Mouse (Mus musculus): ENCODE measurements at regions not wholly inside any gene's neighbourhood (a gene's known extent, or its start where the extent isn't known, plus 50 kb on each side); places are given as distances from the start of the nearest gene placed in this dataset.

- no peak for DNase-seq
Measured at GRCm38 (mm10) chr17:72782775-72783174, 53.5 kb upstream of the Ypel5 start.

DNA sequence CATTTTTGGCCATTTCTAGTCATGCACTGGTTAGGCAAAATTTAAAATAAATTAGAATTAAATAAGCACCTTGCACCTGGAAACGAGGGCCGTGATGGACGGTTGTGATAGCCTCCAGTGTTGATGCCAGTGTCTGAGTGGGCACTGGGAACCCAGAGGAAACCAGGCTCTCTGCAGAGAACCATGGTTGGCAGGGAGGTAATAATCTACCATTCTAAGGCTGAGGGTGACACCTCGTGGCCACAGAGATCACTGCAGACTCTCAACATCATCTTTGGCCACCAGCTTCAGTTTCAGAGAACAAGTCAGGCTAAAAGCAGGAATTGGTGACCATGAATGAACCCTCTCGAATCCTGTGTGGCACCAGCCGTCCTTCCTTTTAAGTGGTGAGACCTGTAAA is 54.5 kb upstream of the Ypel5 start:
- peak; percentile 61 for DNase-seq

DNA sequence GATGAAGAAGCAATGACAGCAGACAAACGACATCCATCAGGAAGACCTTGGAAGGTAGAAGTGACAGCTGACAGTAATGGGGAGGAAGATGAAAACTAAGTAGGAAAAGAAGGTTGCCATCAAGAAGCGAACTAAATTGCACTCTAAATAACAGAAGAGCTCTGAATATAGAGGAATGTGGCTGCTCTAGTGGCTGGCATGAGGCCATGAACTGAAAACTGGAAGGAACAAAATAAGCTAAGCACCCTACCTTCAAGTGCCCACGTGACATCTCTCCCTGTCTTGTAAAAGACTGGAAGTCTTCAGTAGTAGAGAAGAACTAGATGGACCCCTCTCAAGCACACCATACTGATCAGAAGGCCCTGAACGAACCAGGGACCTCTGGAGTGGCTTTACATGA is 68.0 kb upstream of the Ypel5 start:
- no peak for DNase-seq

DNA sequence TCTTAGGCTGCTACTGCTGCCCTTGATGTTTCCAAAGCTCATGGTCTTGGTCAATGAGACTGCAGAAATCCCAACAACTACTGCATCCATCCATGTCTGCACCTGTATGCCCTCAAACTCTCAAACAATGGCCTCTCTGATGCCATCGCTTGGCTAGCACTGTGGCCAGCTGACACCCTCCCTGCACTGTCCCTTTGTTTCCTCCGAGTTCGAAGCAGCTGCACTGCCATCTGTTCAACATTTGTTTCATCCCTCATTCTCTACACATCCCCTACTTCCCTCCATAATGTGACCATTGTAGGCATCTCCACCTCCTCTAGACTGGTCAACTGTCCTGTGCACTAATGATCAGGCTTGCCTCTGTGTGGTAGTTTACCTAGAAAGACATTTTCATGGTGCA is 75.3 kb upstream of the Ypel5 start:
- no peak for DNase-seq

- DNase-seq, result no peak
Measured at GRCm38 (mm10) chr17:72746411-72746810, 89.8 kb upstream of the Ypel5 start.

GRCm38 (mm10) chr17:72733006-72733405 is 103.2 kb upstream of the Ypel5 start:
- no peak for DNase-seq

GRCm38 (mm10) chr17:72731691-72732090 is 104.6 kb upstream of the Ypel5 start:
- DNase-seq, result no peak

GRCm38 (mm10) chr17:72731175-72731574 is 105.1 kb upstream of the Ypel5 start:
- DNase-seq, result no peak

- DNase-seq, result no peak
Measured at GRCm38 (mm10) chr17:72720753-72721152, 115.5 kb upstream of the Ypel5 start.

- DNase-seq, result no peak
Measured at GRCm38 (mm10) chr17:72719618-72720017, 115.2 kb upstream of the Alk start.

DNA sequence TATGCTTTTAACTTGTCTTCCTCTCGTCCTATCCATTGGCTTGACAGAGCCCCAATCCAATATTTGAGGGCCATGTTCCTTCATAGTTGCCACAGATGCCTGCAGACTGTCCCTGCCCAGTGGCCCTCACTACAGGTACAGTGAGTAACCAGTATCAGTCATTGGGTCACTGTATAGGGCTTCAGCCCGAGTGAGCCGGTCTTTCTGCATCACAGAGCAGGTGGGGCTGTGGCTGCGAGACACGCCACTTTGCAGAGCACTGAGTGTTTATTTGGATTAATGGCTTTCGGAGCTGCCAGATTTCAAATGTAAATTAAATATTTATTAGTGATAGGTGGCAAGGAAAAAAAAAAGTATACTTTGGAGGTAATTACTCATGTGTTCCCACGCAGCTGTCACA is 87.2 kb upstream of the Alk start:
- DNase-seq, result no peak

- DNase-seq, result no peak
Measured at GRCm38 (mm10) chr17:72689606-72690005, 85.2 kb upstream of the Alk start.

GRCm38 (mm10) chr17:72688800-72689199 is 84.4 kb upstream of the Alk start:
- no peak for DNase-seq

GRCm38 (mm10) chr17:72674658-72675057 is 70.2 kb upstream of the Alk start:
- DNase-seq, result no peak

DNA sequence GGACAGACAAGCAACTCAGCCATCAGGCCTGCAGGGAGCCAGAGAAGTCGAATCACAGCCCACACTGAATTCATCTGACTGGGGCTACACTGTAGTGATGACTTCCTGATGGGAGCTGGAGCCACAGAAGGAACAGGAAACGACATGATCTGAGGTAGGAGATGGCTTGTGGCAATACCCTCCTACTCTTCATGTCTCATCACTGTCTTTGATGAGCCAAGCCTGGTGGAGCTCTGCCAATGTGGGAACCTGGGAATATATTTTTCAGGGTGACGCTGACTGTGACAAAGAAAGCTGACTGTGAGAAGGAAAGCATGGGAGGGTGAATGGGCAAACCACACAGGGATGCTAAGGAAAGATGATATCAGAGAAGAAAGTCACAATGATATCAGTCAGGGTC is 67.6 kb upstream of the Alk start:
- DNase-seq, result no peak

- no peak for DNase-seq
Measured at GRCm38 (mm10) chr17:72666961-72667360, 62.5 kb upstream of the Alk start.

GRCm38 (mm10) chr17:72661678-72662077 is 57.3 kb upstream of the Alk start:
- DNase-seq, result no peak

GRCm38 (mm10) chr17:72658744-72659143 is 54.3 kb upstream of the Alk start:
- DNase-seq, result no peak

DNA sequence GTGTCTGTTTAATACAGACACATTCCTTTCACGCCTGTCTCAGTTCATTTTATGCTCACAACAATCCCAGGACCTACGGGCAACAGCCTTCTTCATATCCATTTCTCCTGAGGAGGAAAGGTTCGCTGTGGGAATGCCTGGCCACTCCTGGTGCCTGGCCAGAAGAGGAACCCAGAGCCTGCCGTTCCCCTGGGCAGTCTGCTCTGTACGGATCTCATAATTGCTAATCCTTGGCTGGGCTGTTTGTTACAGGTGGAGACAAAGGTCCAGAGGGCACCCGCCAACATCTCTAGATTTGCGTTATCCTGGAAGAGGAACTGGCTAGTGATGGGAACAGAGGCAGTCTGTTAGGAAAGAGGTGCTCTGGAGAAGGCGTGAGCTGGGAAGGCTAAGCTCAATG is 53.4 kb upstream of the Alk start:
- no peak for DNase-seq

Measured in gastrocnemius, postnatal 10 days (tissue).